Mouse (Mus musculus): ENCODE measurements around the gene Vmn2r1. TPM values are rescaled to one million over a fixed set of nuclear protein-coding genes. Genes with fewer than 3 reads are reported as not detected.
A peak's percentile ranks its signal among the peaks of the same experiment; 100 is the strongest.

Gene Vmn2r1
- under 1 TPM; 0.16 to 0.24 TPM for total RNA-seq (2021)
- long read RNA-seq, experiment 1: 0 reads
- long read RNA-seq, experiment 2: 0 reads

GRCm38 (mm10) chr3:64081247-64081646 lies at the start of gene Vmn2r1:
Gene Vmn2r1 (plus strand): TSS chr3:64081547.
- no peak for DNase-seq (ENCODE audit: low spot score)

- no peak for DNase-seq (ENCODE audit: low spot score)
These were observed 43.1 kb upstream of the Vmn2r1 start for GRCm38 (mm10) chr3:64038136-64038841.

DNA sequence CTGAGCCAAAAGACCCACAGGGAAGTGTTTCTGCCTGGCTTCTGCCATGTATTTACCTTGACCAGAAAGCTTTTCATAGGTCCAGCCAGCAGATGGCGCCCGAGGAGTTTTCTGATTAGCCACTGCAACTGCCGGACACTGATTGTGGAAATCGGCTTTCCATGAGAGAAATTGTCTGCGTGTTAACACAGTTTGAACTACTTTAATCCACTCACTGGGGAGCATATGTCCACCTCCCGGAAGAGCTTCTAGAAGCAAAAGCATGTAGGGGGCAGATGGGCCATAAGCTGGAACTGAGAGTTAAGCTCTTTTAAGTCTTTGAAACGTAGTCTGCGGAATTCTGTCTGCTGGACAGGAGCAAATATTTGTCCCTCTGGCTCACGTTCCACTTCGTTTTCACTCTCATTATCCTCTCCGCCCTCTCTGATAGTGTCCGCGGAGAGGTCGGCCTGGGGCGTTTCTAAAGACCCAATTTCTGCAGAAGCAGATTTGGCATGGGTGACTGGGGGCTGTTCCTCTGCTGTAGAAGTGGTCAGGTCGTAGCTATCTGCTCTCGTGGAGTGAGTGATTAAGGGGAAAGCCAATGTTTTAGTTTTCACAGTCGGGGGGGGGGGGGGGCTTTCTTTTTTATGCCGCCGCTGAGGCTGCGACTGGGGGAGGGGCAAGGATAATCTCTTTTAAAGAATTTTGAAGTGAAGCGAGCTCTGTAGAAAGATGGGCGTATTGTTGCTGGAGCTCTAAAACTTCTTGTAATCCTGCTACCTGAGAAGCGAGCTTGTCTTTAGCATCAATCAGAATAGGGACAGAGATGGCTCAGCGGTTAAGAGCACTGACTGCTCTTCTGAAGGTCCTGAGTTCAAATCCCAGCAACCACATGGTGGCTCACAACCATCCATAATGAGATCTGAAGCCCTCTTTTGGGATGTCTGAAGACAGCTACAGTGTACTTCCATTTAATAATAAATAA lies 41.2 kb upstream of the Vmn2r1 start:
- DNase-seq (ENCODE audit: low spot score): peak; percentile 79

DNA sequence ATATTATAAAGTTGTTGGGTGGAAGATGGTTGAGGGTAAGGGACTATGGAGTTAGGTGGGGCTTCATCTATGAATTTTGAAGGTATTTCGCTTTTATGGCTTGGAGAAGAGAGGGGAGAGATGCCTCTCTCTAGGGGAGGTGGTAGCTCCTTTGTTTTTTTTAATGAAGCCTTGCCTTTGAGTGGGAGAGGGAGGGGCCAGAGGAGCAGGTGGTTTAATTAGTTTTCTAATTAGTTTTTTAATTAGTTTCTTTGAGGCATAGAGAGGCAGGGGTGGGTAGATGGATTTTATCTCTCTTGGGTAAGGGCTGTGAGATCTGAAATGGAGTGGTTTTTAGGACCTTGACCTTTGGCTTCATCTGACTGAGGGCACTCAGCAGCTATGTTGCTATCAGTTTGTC lies 31.4 kb downstream of the Vmn2r1 start:
- no peak for DNase-seq (ENCODE audit: low spot score)

DNA sequence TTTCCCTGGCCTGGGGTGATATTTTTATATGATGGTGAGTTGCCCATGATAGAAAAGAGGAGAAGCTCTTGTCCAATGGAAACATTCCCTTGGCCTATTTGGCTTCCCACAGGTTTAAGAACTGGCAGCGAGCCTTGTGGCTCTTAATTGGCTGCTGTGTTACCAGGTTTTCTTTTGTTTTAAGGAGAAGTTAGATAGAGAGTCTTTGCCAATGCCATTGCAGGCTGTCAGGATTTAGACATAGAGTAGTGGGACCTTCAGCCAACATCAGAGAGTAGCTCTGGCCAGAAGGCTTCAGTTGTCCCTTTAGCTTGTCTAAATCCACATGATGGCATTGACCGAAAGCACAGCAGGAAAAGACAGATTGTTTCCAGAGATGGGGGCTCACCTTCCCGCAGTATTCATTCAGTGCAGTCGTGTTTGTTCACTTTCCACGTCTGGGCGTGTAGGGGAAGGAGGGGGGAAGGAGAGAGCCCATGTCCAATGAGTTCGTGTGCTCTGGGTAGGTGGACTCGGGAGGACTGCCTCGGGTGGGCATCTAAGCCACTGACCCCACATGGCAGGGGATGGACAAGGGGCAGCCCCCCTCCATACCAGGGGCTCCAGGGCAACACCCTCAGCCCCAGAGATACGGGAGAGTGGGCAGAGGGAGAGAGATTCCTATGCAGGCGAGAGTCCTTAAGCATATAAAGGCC lies 32.2 kb downstream of the Vmn2r1 start:
- no peak for DNase-seq (ENCODE audit: low spot score)

DNA sequence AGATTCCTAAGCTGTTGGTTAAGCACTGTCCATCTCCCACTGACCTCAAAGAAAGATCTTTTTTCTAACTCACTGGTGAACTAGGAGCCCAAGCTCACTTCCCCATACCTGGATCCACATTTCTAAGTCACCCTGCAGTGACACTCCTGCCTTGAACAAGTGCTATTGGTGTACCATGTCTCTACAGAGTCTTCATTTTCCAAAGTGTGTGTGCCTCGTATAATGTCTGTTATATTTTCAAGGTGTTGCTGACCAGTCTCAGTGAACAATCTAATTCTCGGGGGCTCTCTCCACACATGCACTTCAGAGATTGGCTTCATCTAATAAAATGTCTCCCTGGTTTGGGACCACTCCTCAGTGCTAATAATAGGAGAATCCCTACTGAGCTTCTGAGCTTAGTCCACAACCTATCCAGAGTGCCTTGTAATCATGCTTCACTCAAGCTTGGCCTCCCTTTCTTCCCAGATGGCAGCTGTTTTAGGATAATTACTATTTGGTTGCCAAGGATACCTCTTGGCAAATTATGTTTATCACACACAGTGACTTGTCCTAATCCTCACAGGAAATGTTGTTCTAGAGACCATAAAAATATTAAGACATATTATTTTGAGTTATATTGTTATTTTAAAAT lies 60.6 kb downstream of the Vmn2r1 start, which contains the start of gene Vmn2r2:
Gene Vmn2r2 (minus strand): TSS at position 51 of the 631 bp plus-strand sequence.
- no peak for DNase-seq (ENCODE audit: low spot score)

Other genes starting within 250 kb of the Vmn2r1 start
- gene Plch1, start 182.1 kb upstream of the Vmn2r1 start, total RNA-seq (2021): not detected
- 1 to 10 TPM; 6.6 to 7.1 TPM for gene E130311K13Rik, start 152.1 kb upstream of the Vmn2r1 start, total RNA-seq (2021)
- gene Slc33a1, start 116.8 kb upstream of the Vmn2r1 start, total RNA-seq (2021): 1 to 10 TPM; 4.5 to 5.9 TPM
- gene Gmps, start 105.4 kb upstream of the Vmn2r1 start, total RNA-seq (2021): 10 to 100 TPM; 16.4 to 17.8 TPM
- gene Vmn2r2, start 60.4 kb downstream of the Vmn2r1 start, total RNA-seq (2021): not detected
- gene Vmn2r3, start 208.2 kb downstream of the Vmn2r1 start, total RNA-seq (2021): not detected